Mouse (Mus musculus) stomach, embryonic 15.5 days (tissue): Measurements from ENCODE around the gene Mmp14. TPM values are rescaled to one million over a fixed set of nuclear protein-coding genes. Genes with fewer than 3 reads are reported as not detected.

Experiments used
- ATAC-seq: fragments of 200-750 bp; cut with Nextera tagmentation; 2 replicates; pipeline ENCODE4 v1.8.0; 2017; ENCODE audit warnings: low read depth, moderate number of reproducible peaks, moderate TSS enrichment; ENCODE audit not compliant: insufficient read depth, low FRiP score
- H3K27ac ChIP-seq: fragments of 300-500 bp; sonication (generic); 2 replicates; pipeline ENCODE4 v1.5.1; 2015; ENCODE audit warnings: mild to moderate bottlenecking, inconsistent platforms
- H3K27me3 ChIP-seq: fragments of 300-500 bp; sonication (generic); replicated peaks from 2 replicates; pipeline ENCODE4 v1.6.1; 2015; ENCODE audit warnings: inconsistent platforms
- H3K36me3 ChIP-seq: fragments of 300-500 bp; sonication (generic); 2 replicates; pipeline ENCODE4 v1.6.1; 2015; ENCODE audit warnings: inconsistent platforms
- H3K4me1 ChIP-seq: fragments of 300-500 bp; sonication (generic); 2 replicates; pipeline ENCODE4 v1.6.1; 2015; ENCODE audit warnings: inconsistent platforms
- H3K4me2 ChIP-seq: fragments of 300-500 bp; sonication (generic); 2 replicates; pipeline ENCODE4 v1.6.1; 2015; ENCODE audit warnings: mild to moderate bottlenecking, inconsistent platforms
- H3K4me3 ChIP-seq: fragments of 300-500 bp; sonication (generic); replicated peaks from 2 replicates; pipeline ENCODE4 v1.5.1; 2015; ENCODE audit warnings: inconsistent platforms
- H3K9ac ChIP-seq: fragments of 300-500 bp; sonication (generic); 2 replicates; pipeline ENCODE4 v1.6.1; 2015; ENCODE audit warnings: inconsistent platforms
- H3K9me3 ChIP-seq: fragments of 300-500 bp; sonication (generic); 2 replicates; pipeline ENCODE4 v1.6.1; 2016; ENCODE audit warnings: inconsistent platforms
- WGBS: fragments of 180-500 bp; shearing (Covaris S2); methylation state at CpG from one replicate; pipeline ENCODE4 v1.1.7; 2015; 5-methylcytosine and 5-hydroxymethylcytosine counted together
- polyA plus RNA-seq: library from polyadenylated mRNA; unstranded; fragments of >200 nt; fragmentation: Nextera tagmentation; extraction: Ambion mirVana; gene quantifications from 2 replicates; pipeline ENCODE4 v1.2.1, GENCODE M21; 2015

Gene Mmp14
- polyA plus RNA-seq, 1 experiment from 2014 or later: 126 TPM

GRCm38 (mm10) chr14:54415241-54416020, 16.0 kb upstream of the Mmp14 start:
- Histone ChIP-seq H3K27ac (no peak overlapping the region; the same call in 1 of the 2 replicates), H3K4me2 (no peak overlapping the region), H3K4me3 (no peak overlapping the region), H3K4me1 (peaks cover 28% of the 10 kb centered on the region), H3K36me3 (no peaks in the 10 kb centered on the region), H3K9ac (no peak overlapping the region), H3K27me3 (no peaks in the 10 kb centered on the region), H3K9me3 (no peaks in the 10 kb centered on the region)
- ATAC-seq: peak; percentile 36; the same call in 1 of the 2 replicates
- 28% methylated on average over 13 of the region's 13 CpGs for WGBS

GRCm38 (mm10) chr14:54416229-54416775, 15.1 kb upstream of the Mmp14 start:
- no peaks in the 10 kb centered on the region for H3K36me3 ChIP-seq
- WGBS: 61% methylated on average over 5 of the region's 5 CpGs
- ATAC-seq: no peak
- no peaks in the 10 kb centered on the region for H3K9me3 ChIP-seq
- H3K27ac ChIP-seq: no peak overlapping the region
- no peak overlapping the region for H3K9ac ChIP-seq
- no peak overlapping the region for H3K4me3 ChIP-seq
- H3K4me1 ChIP-seq: peaks cover 26% of the 10 kb centered on the region
- no peaks in the 10 kb centered on the region for H3K27me3 ChIP-seq
- H3K4me2 ChIP-seq: no peak overlapping the region

- H3K4me1 ChIP-seq: peaks cover 26% of the 10 kb centered on the region
- H3K9me3 ChIP-seq: no peaks in the 10 kb centered on the region
- 76% methylated on average over 4 of the region's 4 CpGs for WGBS
- H3K9ac ChIP-seq: no peak overlapping the region
- ATAC-seq: no peak
- H3K27me3 ChIP-seq: no peaks in the 10 kb centered on the region
- no peak overlapping the region for H3K4me3 ChIP-seq
- no peak overlapping the region; the same call in 1 of the 2 replicates for H3K4me2 ChIP-seq
- H3K27ac ChIP-seq: no peak overlapping the region
- H3K36me3 ChIP-seq: no peaks in the 10 kb centered on the region
These were observed 14.6 kb upstream of the Mmp14 start for GRCm38 (mm10) chr14:54416830-54417229.

GRCm38 (mm10) chr14:54417623-54418081, 13.8 kb upstream of the Mmp14 start, which contains the start of gene Slc7a7:
Gene Slc7a7 (minus strand): TSS chr14:54417780.
- 16% methylated on average over 19 of the region's 19 CpGs for WGBS
- Histone ChIP-seq H3K9me3 (no peaks in the 10 kb centered on the region), H3K4me3 (no peak within 1 kb of the TSS; the same call in 1 of the 2 replicates), H3K9ac (no peak within 1 kb of the TSS), H3K27ac (no peak within 1 kb of the TSS), H3K4me2 (peak within 1 kb of the TSS; percentile 34), H3K36me3 (no peaks in the 10 kb centered on the region), H3K4me1 (peaks cover 26% of the 10 kb centered on the region), H3K27me3 (no peaks in the 10 kb centered on the region)
- ATAC-seq: no peak

GRCm38 (mm10) chr14:54421014-54421413, 10.4 kb upstream of the Mmp14 start:
- ATAC-seq: no peak
- WGBS: 88% methylated on average over 2 of the region's 2 CpGs
- Histone ChIP-seq H3K27ac (no peak overlapping the region), H3K4me2 (no peak overlapping the region), H3K9me3 (no peaks in the 10 kb centered on the region), H3K9ac (no peak overlapping the region), H3K4me3 (no peak overlapping the region), H3K36me3 (no peaks in the 10 kb centered on the region), H3K4me1 (peaks cover 5% of the 10 kb centered on the region; the same call in 1 of the 2 replicates), H3K27me3 (no peaks in the 10 kb centered on the region)

- no peak for ATAC-seq
- Histone ChIP-seq H3K4me2 (no peak overlapping the region), H3K9ac (no peak overlapping the region), H3K9me3 (no peaks in the 10 kb centered on the region), H3K36me3 (no peaks in the 10 kb centered on the region), H3K27me3 (no peaks in the 10 kb centered on the region), H3K4me3 (no peak overlapping the region), H3K4me1 (no peaks in the 10 kb centered on the region; the same call in 1 of the 2 replicates), H3K27ac (no peak overlapping the region)
- 63% methylated on average over 5 of the region's 5 CpGs for WGBS
These were observed 8.0 kb upstream of the Mmp14 start for GRCm38 (mm10) chr14:54423406-54423805.

GRCm38 (mm10) chr14:54424634-54425033, 6.8 kb upstream of the Mmp14 start:
- H3K27me3 ChIP-seq: no peaks in the 10 kb centered on the region
- H3K36me3 ChIP-seq: no peaks in the 10 kb centered on the region
- WGBS: 76% methylated on average over 1 of the region's 1 CpGs
- H3K27ac ChIP-seq: no peak overlapping the region
- ATAC-seq: no peak
- H3K9me3 ChIP-seq: no peaks in the 10 kb centered on the region
- no peak overlapping the region for H3K9ac ChIP-seq
- H3K4me2 ChIP-seq: no peak overlapping the region
- H3K4me1 ChIP-seq: peaks cover 5% of the 10 kb centered on the region
- H3K4me3 ChIP-seq: no peak overlapping the region

- no peak overlapping the region for H3K4me3 ChIP-seq
- no peaks in the 10 kb centered on the region for H3K27me3 ChIP-seq
- H3K4me2 ChIP-seq: no peak overlapping the region
- no peak for ATAC-seq
- no peak overlapping the region for H3K27ac ChIP-seq
- no peak overlapping the region for H3K9ac ChIP-seq
- H3K9me3 ChIP-seq: no peaks in the 10 kb centered on the region
- H3K36me3 ChIP-seq: no peaks in the 10 kb centered on the region
- peaks cover 11% of the 10 kb centered on the region for H3K4me1 ChIP-seq
- WGBS: 84% methylated on average over 1 of the region's 1 CpGs
These were observed 5.9 kb upstream of the Mmp14 start for GRCm38 (mm10) chr14:54425540-54425939.

- Histone ChIP-seq H3K9me3 (no peaks in the 10 kb centered on the region), H3K27me3 (no peaks in the 10 kb centered on the region), H3K4me3 (peak overlapping the region; percentile 96), H3K9ac (peak overlapping the region; percentile 82; the same call in 1 of the 2 replicates), H3K4me1 (peaks cover 17% of the 10 kb centered on the region), H3K36me3 (no peaks in the 10 kb centered on the region), H3K4me2 (peak overlapping the region; percentile 60), H3K27ac (peak overlapping the region; percentile 87)
- WGBS: 33% methylated on average over 14 of the region's 14 CpGs
- no peak for ATAC-seq
These were observed 5.3 kb upstream of the Mmp14 start for GRCm38 (mm10) chr14:54426003-54426688.

GRCm38 (mm10) chr14:54426689-54427398, 4.6 kb upstream of the Mmp14 start, which contains the start of gene Mrpl52:
Gene Mrpl52 (plus strand): TSS chr14:54426909.
- Histone ChIP-seq H3K27ac (peak within 1 kb of the TSS; percentile 87), H3K4me2 (peak within 1 kb of the TSS; percentile 60), H3K9me3 (no peaks in the 10 kb centered on the region), H3K4me3 (peak within 1 kb of the TSS; percentile 96), H3K9ac (peak within 1 kb of the TSS; percentile 82), H3K36me3 (no peaks in the 10 kb centered on the region), H3K4me1 (peaks cover 18% of the 10 kb centered on the region), H3K27me3 (no peaks in the 10 kb centered on the region)
- under 1% methylated on average over 48 of the region's 48 CpGs for WGBS
- ATAC-seq: peak; percentile 61

- peaks cover 18% of the 10 kb centered on the region for H3K4me1 ChIP-seq
- H3K4me2 ChIP-seq: peak overlapping the region; percentile 60
- no peaks in the 10 kb centered on the region for H3K27me3 ChIP-seq
- H3K36me3 ChIP-seq: no peaks in the 10 kb centered on the region
- no peaks in the 10 kb centered on the region for H3K9me3 ChIP-seq
- WGBS: 95% methylated on average over 7 of the region's 7 CpGs
- no peak overlapping the region for H3K9ac ChIP-seq
- ATAC-seq: no peak
- H3K4me3 ChIP-seq: peak overlapping the region; percentile 96; the same call in 1 of the 2 replicates
- no peak overlapping the region for H3K27ac ChIP-seq
These were observed 3.7 kb upstream of the Mmp14 start for GRCm38 (mm10) chr14:54427696-54428095.
